Comparison of ENCODE assay signal across 8 mouse cellular contexts in genomic region chr4:150784491-150785451, GRCm38 (mm10).
DNase-seq lines count a peak whose midpoint lies in the region; ATAC-seq and TF ChIP-seq lines count a peak whose summit lies in the region.

No protein-coding gene starts in this region.

- ATAC-seq in midbrain, embryonic 16.5 days, result no peak
- no peak; the same call in 1 of the 2 replicates for ATAC-seq in kidney, embryonic 15.5 days (replicated peaks; ENCODE audit: low FRiP score)
- peak; percentile 70 for ATAC-seq in lung, postnatal 0 days
- no peak for ATAC-seq in erythroid progenitor cell, adult 5-6 weeks (replicated peaks; ENCODE audit: low FRiP score, poor library complexity, severe bottlenecking)
- ATAC-seq in activated CD4-positive, CD25-positive, alpha-beta regulatory T cell, adult 4 months, result no peak

- TF ChIP-seq EP300 in lung, postnatal 0 days (IDR thresholded peaks at IDR 0.05), result peak; percentile 97

- H3K4me1 ChIP-seq in midbrain, embryonic 10.5 days, result peaks cover 22% of the 10 kb centered on the region
- no peaks in the 10 kb centered on the region for H3K4me1 ChIP-seq in midbrain, embryonic 16.5 days (ENCODE audit: control insufficient read depth, insufficient read depth, low read length)
- peaks cover 28% of the 10 kb centered on the region for H3K4me1 ChIP-seq in kidney, embryonic 15.5 days
- H3K4me1 ChIP-seq in lung, postnatal 0 days (ENCODE audit: insufficient read depth, low read depth, low read length), result peaks cover 21% of the 10 kb centered on the region; the same call in 1 of the 2 replicates

- 71% methylated on average over 14 of the region's 14 CpGs for WGBS in midbrain, embryonic 10.5 days
- whole genome bisulfite sequencing in midbrain, embryonic 16.5 days, result 79% methylated on average over 14 of the region's 14 CpGs
- WGBS in kidney, embryonic 15.5 days, result 34% methylated on average over 14 of the region's 14 CpGs
- 25% methylated on average over 14 of the region's 14 CpGs for WGBS in lung, postnatal 0 days

- H3K9ac ChIP-seq in midbrain, embryonic 16.5 days (ENCODE audit: low read depth, low read length), result no peak overlapping the region
- H3K9ac ChIP-seq in kidney, embryonic 15.5 days, result no peak overlapping the region
- H3K9ac ChIP-seq in lung, postnatal 0 days (replicated peaks; ENCODE audit: low read depth), result no peak overlapping the region

- H3K27me3 ChIP-seq in midbrain, embryonic 10.5 days (ENCODE audit: low read depth, poor library complexity, severe bottlenecking), result no peaks in the 10 kb centered on the region
- H3K27me3 ChIP-seq in midbrain, embryonic 16.5 days (ENCODE audit: control insufficient read depth, insufficient read depth, low read depth, low read length), result no peaks in the 10 kb centered on the region
- no peaks in the 10 kb centered on the region for H3K27me3 ChIP-seq in kidney, embryonic 15.5 days
- no peaks in the 10 kb centered on the region for H3K27me3 ChIP-seq in lung, postnatal 0 days (replicated peaks; ENCODE audit: insufficient read depth, low read length)

- H3K36me3 ChIP-seq in midbrain, embryonic 10.5 days, result no peaks in the 10 kb centered on the region
- H3K36me3 ChIP-seq in midbrain, embryonic 16.5 days (ENCODE audit: control insufficient read depth, insufficient read depth, low read length), result no peaks in the 10 kb centered on the region
- H3K36me3 ChIP-seq in kidney, embryonic 15.5 days, result no peaks in the 10 kb centered on the region
- H3K36me3 ChIP-seq in lung, postnatal 0 days (ENCODE audit: insufficient read depth, low read length), result no peaks in the 10 kb centered on the region

- H3K9me3 ChIP-seq in midbrain, embryonic 10.5 days (replicated peaks), result no peaks in the 10 kb centered on the region
- no peaks in the 10 kb centered on the region for H3K9me3 ChIP-seq in midbrain, embryonic 16.5 days (replicated peaks; ENCODE audit: control insufficient read depth, low read length, poor library complexity, severe bottlenecking)
- H3K9me3 ChIP-seq in kidney, embryonic 15.5 days (replicated peaks), result no peaks in the 10 kb centered on the region
- no peaks in the 10 kb centered on the region for H3K9me3 ChIP-seq in lung, postnatal 0 days (ENCODE audit: low read length)

- no peak overlapping the region for H3K4me2 ChIP-seq in midbrain, embryonic 16.5 days (ENCODE audit: low read length)
- no peak overlapping the region for H3K4me2 ChIP-seq in kidney, embryonic 15.5 days
- H3K4me2 ChIP-seq in lung, postnatal 0 days (replicated peaks; ENCODE audit: low read depth, low read length), result no peak overlapping the region

- H3K27ac ChIP-seq in midbrain, embryonic 10.5 days (replicated peaks), result peak overlapping the region; percentile 49; the same call in 1 of the 2 replicates
- H3K27ac ChIP-seq in midbrain, embryonic 16.5 days (ENCODE audit: low read length), result no peak overlapping the region
- H3K27ac ChIP-seq in kidney, embryonic 15.5 days, result peak overlapping the region; percentile 79
- peak overlapping the region; percentile 88 for H3K27ac ChIP-seq in lung, postnatal 0 days (ENCODE audit: low read length)

- no peak overlapping the region for H3K4me3 ChIP-seq in midbrain, embryonic 10.5 days
- no peak overlapping the region for H3K4me3 ChIP-seq in midbrain, embryonic 16.5 days (ENCODE audit: low read depth, low read length)
- H3K4me3 ChIP-seq in kidney, embryonic 15.5 days (replicated peaks), result no peak overlapping the region
- no peak overlapping the region for H3K4me3 ChIP-seq in lung, postnatal 0 days (ENCODE audit: low read depth, low read length)

- TF ChIP-seq CTCF in lung, postnatal 0 days (IDR thresholded peaks at IDR 0.05), result no peak

- DNase-seq in midbrain, embryonic 10.5 days (ENCODE audit: low spot score), result peak; percentile 45
- DNase-seq in heart, adult 18-20 months, result peak; percentile 84 to 88
- DNase-seq in lung, postnatal 0 days (ENCODE audit: low spot score), result peak; percentile 93
- no peak for DNase-seq in natural killer cell, adult 2 months (ENCODE audit: low spot score in 2 of 2)

Comparison
In these comparisons a context has a peak if more than half of its experiments do, and no peak if none do; other contexts are left out.
1. DNase-seq: peak in midbrain, embryonic 10.5 days (single experiment), heart, adult 18-20 months (2 of 2) and lung, postnatal 0 days (single experiment); none in natural killer cell, adult 2 months (0 of 2).